Mouse (Mus musculus) subcutaneous adipose tissue, adult 2 months (tissue): ENCODE data around the gene Akt1s1. TPM values are rescaled to one million over a fixed set of nuclear protein-coding genes. Genes with fewer than 3 reads are reported as not detected.

Source experiments
- polyA plus RNA-seq: library from polyadenylated mRNA; depleted of rRNA; stranded (reverse); fragments of >200 nt; gene quantifications from 2 replicates; pipeline ENCODE4 v1.2.3, GENCODE M21; 2012; ENCODE audit warnings: low replicate concordance; rRNA removed

Akt1s1 gene
- polyA plus RNA-seq = 87.7 and 129 TPM in 2 replicates

DNA sequence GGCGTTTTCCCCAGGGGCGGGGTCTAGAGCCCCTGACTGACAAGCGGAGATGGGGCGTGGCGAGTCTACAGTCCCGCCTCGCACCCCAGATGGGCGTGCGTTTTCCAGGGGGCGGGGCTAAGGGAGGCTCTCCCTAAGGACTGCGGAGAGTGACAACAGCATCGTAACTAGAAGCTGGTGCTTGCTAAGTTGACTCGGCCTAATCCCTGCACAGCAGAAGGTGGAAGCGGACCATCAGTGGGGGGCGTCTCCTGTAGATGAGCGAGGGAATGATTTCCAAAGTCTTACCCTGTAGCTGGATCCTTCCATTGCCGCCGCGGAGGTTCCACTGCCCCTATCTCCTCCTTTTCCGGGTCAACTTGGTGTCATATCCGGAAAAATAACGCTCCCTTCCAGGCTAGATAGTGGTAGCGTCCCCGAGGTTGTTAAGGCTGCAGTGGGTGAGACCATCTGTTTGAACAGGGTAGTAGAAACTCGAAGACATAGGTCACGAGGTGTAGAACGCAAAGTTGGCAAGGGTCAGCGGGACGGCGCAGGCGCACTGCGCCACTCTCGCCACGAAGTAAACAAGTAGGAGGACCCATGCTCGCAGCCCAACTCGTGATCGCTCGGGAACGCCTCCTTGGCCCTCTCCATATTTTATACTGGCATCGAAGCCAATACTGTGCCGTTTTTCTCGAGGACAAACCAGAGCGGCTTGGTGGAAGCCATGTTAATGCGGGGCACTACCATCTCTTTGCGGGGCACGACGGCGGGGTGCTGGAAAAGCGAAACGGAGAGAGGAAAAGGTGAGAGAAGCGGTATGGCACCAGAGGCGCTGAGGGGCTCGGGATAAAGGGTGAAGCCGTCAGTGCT, at the start of gene Akt1s1, which contains the start of gene Tbc1d17:
Akt1s1 (plus strand) TSS at position 431 of the 855 bp plus-strand sequence.
Tbc1d17 (minus strand) TSS at position 519 of the 855 bp plus-strand sequence.

DNA sequence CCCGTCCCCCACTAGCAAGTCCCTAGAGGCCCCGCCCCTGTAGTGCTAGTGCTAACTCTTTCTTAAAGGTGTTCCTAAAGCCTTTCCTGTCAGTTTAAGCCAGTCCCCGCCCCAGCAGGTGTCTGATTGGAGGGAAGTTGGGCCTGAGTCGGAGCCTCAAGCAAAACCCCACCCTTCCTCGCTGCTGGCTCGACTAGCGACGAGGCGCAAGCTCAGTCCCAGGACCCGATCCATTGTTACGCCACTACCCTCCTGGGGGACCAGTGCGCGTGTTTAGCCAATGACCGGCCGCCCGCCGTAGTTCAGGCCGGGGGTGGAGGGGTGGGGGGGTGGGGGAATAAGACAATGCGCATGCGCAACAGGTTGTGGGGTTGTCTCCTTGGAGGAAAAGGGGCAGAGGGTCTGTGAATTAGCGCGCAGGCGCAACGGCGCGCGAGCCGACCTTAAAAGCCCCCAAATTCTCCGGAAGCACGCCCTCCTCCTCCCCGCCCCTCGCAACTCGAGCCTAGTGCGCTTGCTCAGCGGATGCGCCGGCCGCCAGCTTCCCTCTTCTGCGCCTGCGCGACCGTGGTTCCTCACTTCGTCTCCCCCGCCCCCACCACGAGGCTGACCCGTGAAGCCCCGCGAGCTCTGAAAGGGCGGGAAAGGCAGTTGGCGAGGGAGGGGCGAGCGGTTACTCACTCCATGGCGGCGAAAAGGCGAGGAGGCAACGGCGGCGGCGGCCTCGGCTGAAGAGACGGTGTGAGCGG, 32.9 kb upstream of the Akt1s1 start, which contains the start of the genes Nup62 and Il4i1:
Nup62 (plus strand) TSS at position 368 of the 749 bp plus-strand sequence.
Il4i1 (plus strand) TSS at position 667 of the 749 bp plus-strand sequence.

DNA sequence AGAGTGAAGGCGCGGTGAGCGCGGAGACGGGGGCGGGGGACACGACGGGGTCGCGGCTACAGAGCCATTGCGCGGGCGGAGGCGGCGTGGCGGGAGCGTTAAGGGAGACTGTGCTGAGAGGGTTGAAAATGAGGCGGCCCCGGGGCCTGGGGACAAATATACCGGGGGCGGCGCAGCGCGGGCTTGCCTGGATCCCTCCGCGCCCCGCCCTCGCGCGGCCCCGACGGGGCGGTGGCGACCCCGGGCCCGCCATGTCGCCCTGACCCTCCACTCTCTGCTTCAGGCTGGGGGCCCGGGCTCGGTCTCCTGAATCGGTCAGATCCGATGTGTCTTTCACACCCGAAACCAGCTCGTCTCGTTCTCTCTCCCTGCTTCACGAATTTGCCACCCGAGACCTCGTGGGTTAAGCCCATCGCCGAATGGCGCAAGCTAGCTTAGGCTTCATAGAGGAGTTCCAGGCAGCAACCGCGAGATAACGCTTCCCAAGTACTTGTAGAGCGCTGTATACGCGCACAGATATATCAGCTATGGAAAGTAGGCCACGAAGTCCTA, 32.2 kb upstream of the Akt1s1 start, which contains the start of gene Atf5:
Atf5 (minus strand) TSS at position 189 of the 552 bp plus-strand sequence.

GRCm38 (mm10) chr7:44857042-44857552, 8.3 kb downstream of the Akt1s1 start, which contains the start of gene Pnkp:
Gene Pnkp (plus strand): TSS chr7:44857139.

DNA sequence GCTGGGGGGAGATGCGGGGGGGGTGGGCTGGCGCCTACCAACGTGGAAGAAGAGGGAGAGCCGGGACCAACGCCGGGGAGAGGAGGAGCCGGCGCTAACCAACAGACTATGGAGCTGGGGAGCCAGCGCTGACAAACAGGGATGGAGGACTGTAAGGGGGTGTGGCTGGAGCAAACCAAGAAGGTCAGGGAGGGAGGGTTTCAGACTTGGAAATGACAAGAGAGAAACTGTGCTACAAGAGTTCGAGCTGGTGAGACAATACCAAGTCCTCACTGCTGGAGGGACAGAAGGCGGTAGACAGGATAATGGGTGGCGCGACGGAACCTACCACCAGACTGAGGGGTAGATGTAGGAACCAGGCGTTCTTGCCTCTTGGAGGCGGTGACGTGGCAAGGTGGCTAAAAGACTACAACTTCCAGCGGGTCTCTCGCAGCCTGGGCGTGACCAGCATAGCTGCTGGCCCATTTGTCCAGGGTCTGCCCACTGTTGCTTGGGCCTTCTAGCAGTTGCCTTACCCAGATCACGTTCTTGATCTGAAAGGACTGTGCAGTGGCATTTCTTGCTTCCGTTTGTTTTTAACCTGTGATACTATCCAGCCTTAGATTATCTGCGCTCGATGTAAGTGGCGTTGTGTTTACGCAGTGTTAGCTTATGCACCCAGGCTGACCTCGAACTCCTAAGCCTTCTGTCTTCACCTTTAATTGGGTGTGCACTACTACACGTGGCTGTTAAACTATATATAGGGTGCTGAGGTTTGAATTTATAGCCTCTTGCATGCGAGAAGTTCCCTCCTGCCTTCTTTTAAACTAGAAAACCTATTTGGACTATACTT, 21.1 kb downstream of the Akt1s1 start, which contains the start of gene Ptov1:
Ptov1 (minus strand) TSS at position 92 of the 832 bp plus-strand sequence.

DNA sequence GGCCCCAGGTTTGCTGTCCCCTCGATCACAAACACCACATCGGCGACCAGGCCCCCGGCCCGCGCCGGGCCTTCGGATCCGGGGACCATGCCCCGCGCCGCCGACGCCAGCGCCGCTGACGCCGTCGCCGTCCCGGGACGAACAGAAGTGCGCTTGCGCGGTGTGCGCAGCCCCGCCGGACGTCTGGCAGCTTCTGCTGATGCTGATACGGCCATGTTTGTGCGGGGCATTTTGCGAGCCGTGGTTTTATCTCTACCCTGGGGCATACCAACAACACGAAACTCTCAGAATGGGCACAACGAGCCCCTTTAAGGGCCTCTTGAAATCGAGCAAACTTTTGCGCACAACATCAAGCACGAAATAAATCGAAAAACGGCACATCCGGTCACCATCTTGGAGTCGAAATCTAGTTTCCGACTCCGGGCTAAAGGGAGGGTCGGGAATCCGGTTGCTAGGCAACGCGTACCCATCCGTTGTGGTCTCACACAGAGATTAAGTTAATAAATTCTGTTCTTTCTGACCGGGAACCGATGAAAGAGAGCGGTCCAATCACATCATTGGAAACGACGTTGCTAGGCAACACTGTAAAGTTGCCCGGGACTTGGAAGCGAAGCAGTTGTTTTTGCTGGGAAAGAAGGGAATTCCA, 43.6 kb downstream of the Akt1s1 start, which contains the start of gene Med25:
Med25 (minus strand) TSS at position 437 of the 646 bp plus-strand sequence.

GRCm38 (mm10) chr7:44895593-44896434, 47.0 kb downstream of the Akt1s1 start, which contains the start of gene Fuz:
Gene Fuz (plus strand): TSS chr7:44896079.

Other genes starting within 250 kb of the Akt1s1 start
- gene Myh14, start 178.1 kb upstream of the Akt1s1 start, polyA plus RNA-seq = 4.1 and 12.7 TPM in 2 replicates
- not detected in 2 replicates for gene Izumo2, start 140.2 kb upstream of the Akt1s1 start, polyA plus RNA-seq
- 29.0 and 48.8 TPM in 2 replicates for gene Vrk3, start 100.6 kb upstream of the Akt1s1 start, polyA plus RNA-seq
- 0.20 and 0.54 TPM in 2 replicates for gene Zfp473, start 97.9 kb upstream of the Akt1s1 start, polyA plus RNA-seq
- gene Nup62, start 32.9 kb upstream of the Akt1s1 start, polyA plus RNA-seq = 35.6 and 77.6 TPM in 2 replicates
- 3.9 and 4.0 TPM in 2 replicates for gene Il4i1, start 32.6 kb upstream of the Akt1s1 start, polyA plus RNA-seq
- 211 and 305 TPM in 2 replicates for gene Atf5, start 32.3 kb upstream of the Akt1s1 start, polyA plus RNA-seq
- 125 and 126 TPM in 2 replicates for gene Tbc1d17, start 88 bp downstream of the Akt1s1 start, polyA plus RNA-seq
- gene Pnkp, start 8.1 kb downstream of the Akt1s1 start, polyA plus RNA-seq = 45.1 and 47.8 TPM in 2 replicates
- gene Ptov1, start 20.8 kb downstream of the Akt1s1 start, polyA plus RNA-seq = 245 and 426 TPM in 2 replicates
- 93.4 and 172 TPM in 2 replicates for gene Med25, start 43.7 kb downstream of the Akt1s1 start, polyA plus RNA-seq
- 48.5 and 82.0 TPM in 2 replicates for gene Fuz, start 47.1 kb downstream of the Akt1s1 start, polyA plus RNA-seq
- gene Ap2a1, start 80.5 kb downstream of the Akt1s1 start, polyA plus RNA-seq = 91.4 and 108 TPM in 2 replicates
- 0.21 and 0.22 TPM in 2 replicates for gene Tsks, start 94.2 kb downstream of the Akt1s1 start, polyA plus RNA-seq
- 21.7 and 88.9 TPM in 2 replicates for gene Cpt1c, start 125.9 kb downstream of the Akt1s1 start, polyA plus RNA-seq
- gene Prmt1, start 137.6 kb downstream of the Akt1s1 start, polyA plus RNA-seq = 148 and 347 TPM in 2 replicates
- gene Irf3, start 148.7 kb downstream of the Akt1s1 start, polyA plus RNA-seq = 111 and 156 TPM in 2 replicates
- gene Bcl2l12, start 149.7 kb downstream of the Akt1s1 start, polyA plus RNA-seq = 30.2 and 45.2 TPM in 2 replicates
- gene Scaf1, start 167.4 kb downstream of the Akt1s1 start, polyA plus RNA-seq = 67.6 and 79.5 TPM in 2 replicates
- gene Rras, start 169.0 kb downstream of the Akt1s1 start, polyA plus RNA-seq = 286 and 584 TPM in 2 replicates
- 8.6 and 15.5 TPM in 2 replicates for gene Prr12, start 203.9 kb downstream of the Akt1s1 start, polyA plus RNA-seq
- 68.3 and 84.1 TPM in 2 replicates for gene Nosip, start 213.4 kb downstream of the Akt1s1 start, polyA plus RNA-seq
- 73.3 and 99.8 TPM in 2 replicates for gene Prrg2, start 213.7 kb downstream of the Akt1s1 start, polyA plus RNA-seq
- gene Rcn3, start 243.2 kb downstream of the Akt1s1 start, polyA plus RNA-seq = 89.2 and 448 TPM in 2 replicates